Mouse (Mus musculus) forebrain, embryonic 14.5 days (tissue): ENCODE measurements around the gene Desi1. TPM values are rescaled to one million over a fixed set of nuclear protein-coding genes. Genes with fewer than 3 reads are reported as not detected.
A peak's percentile ranks its signal among the peaks of the same experiment; 100 is the strongest.

Experiments used
- ATAC-seq: fragments of 200-750 bp; cut with Nextera tagmentation; 2 replicates; pipeline ENCODE4 v1.8.0; 2017; ENCODE audit warnings: mild to moderate bottlenecking, moderate library complexity
- DNase-seq: peaks from one replicate; pipeline ENCODE4 v3.0.0-alpha.2; 2015; ENCODE audit warnings: low spot score
- H3K27ac ChIP-seq: fragments of 300-500 bp; sonication (generic); 2 replicates; pipeline ENCODE4 v1.5.1; 2014; ENCODE audit warnings: low read depth, mild to moderate bottlenecking, control low read depth, low read length, moderate library complexity
- H3K27me3 ChIP-seq: fragments of 300-500 bp; sonication (generic); replicated peaks from 2 replicates; pipeline ENCODE4 v1.6.1; 2014; ENCODE audit warnings: low read length, control low read depth, mixed read lengths; ENCODE audit not compliant: control insufficient read depth, insufficient read depth
- H3K36me3 ChIP-seq: fragments of 300-500 bp; sonication (generic); 2 replicates; pipeline ENCODE4 v1.6.1; 2014; ENCODE audit warnings: low read length, control low read depth; ENCODE audit not compliant: control insufficient read depth, insufficient read depth
- H3K4me1 ChIP-seq: fragments of 300-500 bp; sonication (generic); 2 replicates; pipeline ENCODE4 v1.6.1; 2014; ENCODE audit warnings: antibody characterized with exemption, low read length, control low read depth; ENCODE audit not compliant: control insufficient read depth, insufficient read depth
- H3K4me2 ChIP-seq: fragments of 300-500 bp; sonication (generic); 2 replicates; pipeline ENCODE4 v1.6.1; 2014; ENCODE audit warnings: mild to moderate bottlenecking, control low read depth, low read length
- H3K4me3 ChIP-seq: fragments of 300-500 bp; sonication (generic); 2 replicates; pipeline ENCODE4 v1.5.1; 2014; ENCODE audit warnings: low read depth, low read length, control low read depth
- H3K9ac ChIP-seq: fragments of 300-500 bp; sonication (generic); 2 replicates; pipeline ENCODE4 v1.6.1; 2014; ENCODE audit warnings: mild to moderate bottlenecking, low read length, control low read depth, moderate library complexity
- H3K9me3 ChIP-seq: fragments of 300-500 bp; sonication (generic); replicated peaks from 2 replicates; pipeline ENCODE4 v1.6.1; 2016; ENCODE audit warnings: low read length, control low read depth, mixed read lengths; ENCODE audit not compliant: control insufficient read depth
- WGBS: fragments of 180-500 bp; shearing (Covaris S2); extraction: QIAGEN DNeasy Blood & Tissue Kit; methylation state at CpG from one replicate; pipeline ENCODE4 v1.1.7; 2014; 5-methylcytosine and 5-hydroxymethylcytosine counted together
- polyA plus RNA-seq: library from polyadenylated mRNA; unstranded; fragments of >200 nt; fragmentation: Nextera tagmentation; extraction: Ambion mirVana; gene quantifications from 2 replicates; pipeline ENCODE4 v1.2.1, GENCODE M21; 2014

The Desi1 gene
- polyA plus RNA-seq, 1 experiment from 2014 or later: 33.4 TPM

GRCm38 (mm10) chr15:82014745-82015391, 18.8 kb downstream of the Desi1 start:
- ATAC-seq (no peak), DNase-seq (no peak)
- Histone ChIP-seq H3K4me1 (peaks cover 15% of the 10 kb centered on the region), H3K36me3 (peaks cover 10% of the 10 kb centered on the region), H3K4me3 (peak overlapping the region; percentile 95), H3K9me3 (no peaks in the 10 kb centered on the region), H3K27me3 (no peaks in the 10 kb centered on the region), H3K9ac (peak overlapping the region; percentile 90), H3K27ac (no peak overlapping the region), H3K4me2 (peak overlapping the region; percentile 93)
- WGBS: 14% methylated on average over 9 of the region's 9 CpGs

- Histone ChIP-seq H3K36me3 (no peaks in the 10 kb centered on the region), H3K9me3 (no peaks in the 10 kb centered on the region), H3K27ac (no peak overlapping the region), H3K4me3 (no peak overlapping the region), H3K4me2 (no peak overlapping the region), H3K4me1 (peaks cover 15% of the 10 kb centered on the region), H3K9ac (no peak overlapping the region), H3K27me3 (no peaks in the 10 kb centered on the region)
- 91% methylated on average over 6 of the region's 6 CpGs for WGBS
- ATAC-seq (no peak), DNase-seq (no peak)
Measured at GRCm38 (mm10) chr15:82011947-82012346, 21.7 kb downstream of the Desi1 start.

- Histone ChIP-seq H3K27ac (no peak overlapping the region), H3K9ac (no peak overlapping the region), H3K4me1 (no peaks in the 10 kb centered on the region), H3K4me3 (no peak overlapping the region), H3K4me2 (no peak overlapping the region), H3K27me3 (no peaks in the 10 kb centered on the region), H3K9me3 (no peaks in the 10 kb centered on the region), H3K36me3 (peaks cover 21% of the 10 kb centered on the region)
- 90% methylated on average over 8 of the region's 8 CpGs for WGBS
- no peak for ATAC-seq
- DNase-seq: no peak
Measured at GRCm38 (mm10) chr15:82004257-82004656, 29.4 kb downstream of the Desi1 start.

GRCm38 (mm10) chr15:81993992-81994391, 39.7 kb downstream of the Desi1 start:
- ATAC-seq (no peak), DNase-seq (no peak)
- Histone ChIP-seq H3K27me3 (no peaks in the 10 kb centered on the region), H3K4me2 (no peak overlapping the region), H3K27ac (no peak overlapping the region), H3K36me3 (peaks cover 64% of the 10 kb centered on the region), H3K4me3 (no peak overlapping the region), H3K4me1 (no peaks in the 10 kb centered on the region), H3K9me3 (no peaks in the 10 kb centered on the region), H3K9ac (no peak overlapping the region)
- 94% methylated on average over 6 of the region's 6 CpGs for WGBS

- Histone ChIP-seq H3K36me3 (peaks cover 31% of the 10 kb centered on the region), H3K4me1 (peaks cover 3% of the 10 kb centered on the region; the same call in 1 of the 2 replicates), H3K27me3 (no peaks in the 10 kb centered on the region), H3K4me3 (no peak overlapping the region), H3K27ac (no peak overlapping the region), H3K9me3 (no peaks in the 10 kb centered on the region), H3K9ac (no peak overlapping the region), H3K4me2 (no peak overlapping the region)
- DNase-seq: no peak
- ATAC-seq: no peak
- 51% methylated on average over 7 of the region's 7 CpGs for WGBS
Measured at GRCm38 (mm10) chr15:81990549-81990948, 43.1 kb downstream of the Desi1 start.

- WGBS: 39% methylated on average over 11 of the region's 11 CpGs
- no peak overlapping the region for H3K27ac ChIP-seq
- no peak overlapping the region for H3K4me2 ChIP-seq
- no peak overlapping the region for H3K4me3 ChIP-seq
- DNase-seq: peak; percentile 95
- peak; percentile 73 for ATAC-seq
- H3K9ac ChIP-seq: peak overlapping the region; percentile 25; the same call in 1 of the 2 replicates
- H3K36me3 ChIP-seq: peaks cover 21% of the 10 kb centered on the region
- no peaks in the 10 kb centered on the region for H3K9me3 ChIP-seq
- H3K4me1 ChIP-seq: peaks cover 10% of the 10 kb centered on the region; the same call in 1 of the 2 replicates
- no peaks in the 10 kb centered on the region for H3K27me3 ChIP-seq
Measured at GRCm38 (mm10) chr15:81989371-81990062, 44.1 kb downstream of the Desi1 start.

- 74% methylated on average over 3 of the region's 3 CpGs for WGBS
- ATAC-seq (no peak), DNase-seq (no peak)
Measured at GRCm38 (mm10) chr15:81987646-81988045, 46.0 kb downstream of the Desi1 start, which contains the start of gene Xrcc6. TSS of gene Xrcc6 (plus strand) at chr15:81987835.

GRCm38 (mm10) chr15:81985267-81986161, 48.1 kb downstream of the Desi1 start:
- H3K9ac ChIP-seq: no peak overlapping the region
- no peak overlapping the region for H3K4me2 ChIP-seq
- H3K27me3 ChIP-seq: no peaks in the 10 kb centered on the region
- peak; percentile 58; the same call in 1 of the 2 replicates for ATAC-seq
- no peaks in the 10 kb centered on the region for H3K9me3 ChIP-seq
- no peaks in the 10 kb centered on the region for H3K36me3 ChIP-seq
- peak overlapping the region; percentile 66; the same call in 1 of the 2 replicates for H3K27ac ChIP-seq
- WGBS: 28% methylated on average over 2 of the region's 2 CpGs
- H3K4me3 ChIP-seq: no peak overlapping the region
- H3K4me1 ChIP-seq: peaks cover 10% of the 10 kb centered on the region; the same call in 1 of the 2 replicates
- peak; percentile 62 for DNase-seq

More at GRCm38 (mm10) chr15:81987646-81988045, 46.0 kb downstream of the Desi1 start, which contains the start of gene Xrcc6:
- Histone ChIP-seq H3K27me3 (no peaks in the 10 kb centered on the region), H3K9ac (no peak within 1 kb of the TSS), H3K9me3 (no peaks in the 10 kb centered on the region), H3K36me3 (peaks cover 3% of the 10 kb centered on the region), H3K4me2 (no peak within 1 kb of the TSS), H3K27ac (no peak within 1 kb of the TSS), H3K4me3 (no peak within 1 kb of the TSS), H3K4me1 (peaks cover 10% of the 10 kb centered on the region; the same call in 1 of the 2 replicates)
